Mouse (Mus musculus): Measurements from ENCODE around the gene Vmn2r43. TPM values are rescaled to one million over a fixed set of nuclear protein-coding genes. Genes with fewer than 3 reads are reported as not detected.
"Not testable (repeated sequence)": the region's sequence is repeated elsewhere in the genome, so short reads cannot be mapped to it uniquely, and the experiment has no call there.

Vmn2r43 gene
- polyA plus RNA-seq (2015; fragmentation: Nextera tagmentation; extraction: Ambion mirVana) = not detected in 2 replicates

- not testable (repeated sequence) for H3K4me1 ChIP-seq; ATAC-seq (ENCODE audit: borderline replicate concordance, extremely low read depth, low FRiP score, low TSS enrichment)
- WGBS = no CpG with 5 or more reads among the region's 1 CpGs
Measured at GRCm38 (mm10) chr7:8260499-8260898, at the start of gene Vmn2r43. Vmn2r43 (minus strand) TSS chr7:8260599.

GRCm38 (mm10) chr7:8200220-8200619, 60.2 kb downstream of the Vmn2r43 start, which contains the start of gene Vmn2r42:
Vmn2r42 (minus strand) TSS chr7:8200320.
- not testable (repeated sequence) for H3K4me2 ChIP-seq; H3K27ac ChIP-seq; H3K9me3 ChIP-seq; ATAC-seq (ENCODE audit: borderline replicate concordance, extremely low read depth, low FRiP score, low TSS enrichment); H3K9ac ChIP-seq; H3K4me1 ChIP-seq; H3K4me3 ChIP-seq; H3K36me3 ChIP-seq; H3K27me3 ChIP-seq
- WGBS = no CpG with 5 or more reads among the region's 2 CpGs

More at GRCm38 (mm10) chr7:8260499-8260898, at the start of gene Vmn2r43:
- not testable (repeated sequence) for H3K9ac ChIP-seq, H3K27me3 ChIP-seq, H3K4me3 ChIP-seq, H3K9me3 ChIP-seq, H3K36me3 ChIP-seq, H3K27ac ChIP-seq, H3K4me2 ChIP-seq

Other genes with a start within 250 kb of the Vmn2r43 start
- gene Vmn2r41, start 98.9 kb downstream of the Vmn2r43 start, polyA plus RNA-seq (2015; fragmentation: Nextera tagmentation; extraction: Ambion mirVana) = not detected in 2 replicates
- gene Vmn2r42, start 60.3 kb downstream of the Vmn2r43 start, polyA plus RNA-seq (2015; fragmentation: Nextera tagmentation; extraction: Ambion mirVana) = not detected in 2 replicates
- gene Vmn2r44, start 122.7 kb upstream of the Vmn2r43 start, polyA plus RNA-seq (2015; fragmentation: Nextera tagmentation; extraction: Ambion mirVana) = not detected in 2 replicates
- not detected in 2 replicates for gene Vmn2r45, start 228.5 kb upstream of the Vmn2r43 start, polyA plus RNA-seq (2015; fragmentation: Nextera tagmentation; extraction: Ambion mirVana)